Mouse (Mus musculus) neural tube, embryonic 15.5 days (tissue): Measurements from ENCODE around the gene Ino80. TPM values are rescaled to one million over a fixed set of nuclear protein-coding genes. Genes with fewer than 3 reads are reported as not detected.
A peak's percentile ranks its signal among the peaks of the same experiment; 100 is the strongest.

ENCODE experiments used
- ATAC-seq: fragments of 200-750 bp; cut with Nextera tagmentation; 2 replicates; pipeline ENCODE4 v1.8.0; 2017; ENCODE audit warnings: mild to moderate bottlenecking, moderate TSS enrichment, moderate library complexity; ENCODE audit not compliant: low FRiP score
- H3K27ac ChIP-seq: fragments of 300-500 bp; sonication (generic); replicated peaks from 2 replicates; pipeline ENCODE4 v1.5.1; 2015; ENCODE audit warnings: mild to moderate bottlenecking, inconsistent platforms
- H3K27me3 ChIP-seq: fragments of 300-500 bp; sonication (generic); replicated peaks from 2 replicates; pipeline ENCODE4 v1.6.1; 2015; ENCODE audit warnings: inconsistent platforms
- H3K36me3 ChIP-seq: fragments of 300-500 bp; sonication (generic); 2 replicates; pipeline ENCODE4 v1.6.1; 2015; ENCODE audit warnings: inconsistent platforms
- H3K4me1 ChIP-seq: fragments of 300-500 bp; sonication (generic); 2 replicates; pipeline ENCODE4 v1.6.1; 2015; ENCODE audit warnings: inconsistent platforms
- H3K4me2 ChIP-seq: fragments of 300-500 bp; sonication (generic); 2 replicates; pipeline ENCODE4 v1.6.1; 2015; ENCODE audit warnings: inconsistent platforms, mild to moderate bottlenecking, moderate library complexity
- H3K4me3 ChIP-seq: fragments of 300-500 bp; sonication (generic); replicated peaks from 2 replicates; pipeline ENCODE4 v1.5.1; 2015; ENCODE audit warnings: mild to moderate bottlenecking, inconsistent platforms
- H3K9ac ChIP-seq: fragments of 300-500 bp; sonication (generic); replicated peaks from 2 replicates; pipeline ENCODE4 v1.6.1; 2015; ENCODE audit warnings: mild to moderate bottlenecking, inconsistent platforms
- H3K9me3 ChIP-seq: fragments of 300-500 bp; sonication (generic); replicated peaks from 2 replicates; pipeline ENCODE4 v1.6.1; 2016; ENCODE audit warnings: inconsistent platforms
- WGBS: fragments of 180-500 bp; shearing (Covaris S2); methylation state at CpG from one replicate; pipeline ENCODE4 v1.1.7; 2015; ENCODE audit warnings: mixed read lengths; 5-methylcytosine and 5-hydroxymethylcytosine counted together
- polyA plus RNA-seq: library from polyadenylated mRNA; unstranded; fragments of >200 nt; fragmentation: Nextera tagmentation; extraction: Ambion mirVana; gene quantifications from 2 replicates; pipeline ENCODE4 v1.2.1, GENCODE M21; 2015

Gene Ino80
- polyA plus RNA-seq, 1 experiment from 2014 or later = 3.1 TPM

DNA sequence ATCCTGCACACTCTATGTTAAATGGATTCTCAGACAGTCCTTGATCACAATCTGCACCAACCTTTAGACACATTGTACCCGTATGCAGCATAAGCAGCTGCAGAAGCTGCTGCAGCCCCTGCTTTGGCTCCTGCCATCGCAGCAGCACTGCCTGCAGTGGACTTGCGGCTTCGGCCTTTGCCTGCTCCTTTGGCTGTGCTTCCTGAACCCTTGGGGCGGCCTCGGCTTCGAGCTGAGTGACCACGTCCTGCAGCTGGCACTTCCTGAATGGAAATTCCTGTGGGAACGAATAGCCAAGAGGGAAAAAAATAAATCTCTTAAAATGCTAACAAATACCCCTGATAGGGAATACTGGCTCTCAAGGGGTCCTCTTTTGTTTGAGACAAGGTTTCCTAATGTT is 100.2 kb downstream of the Ino80 start:
- WGBS = 82% methylated on average over 9 of the region's 9 CpGs
- ATAC-seq = no peak
- no peaks in the 10 kb centered on the region for H3K9me3 ChIP-seq

GRCm38 (mm10) chr2:119370116-119370515 is 107.4 kb downstream of the Ino80 start:
- Histone ChIP-seq H3K27me3 (no peaks in the 10 kb centered on the region), H3K4me3 (no peak overlapping the region), H3K4me1 (no peaks in the 10 kb centered on the region), H3K9ac (no peak overlapping the region), H3K27ac (no peak overlapping the region), H3K9me3 (no peaks in the 10 kb centered on the region), H3K36me3 (peaks cover 58% of the 10 kb centered on the region), H3K4me2 (no peak overlapping the region)
- ATAC-seq = no peak
- WGBS = 95% methylated on average over 10 of the region's 10 CpGs

More for the DNA sequence above, 100.2 kb downstream of the Ino80 start:
- H3K27me3 ChIP-seq = no peaks in the 10 kb centered on the region
- no peak overlapping the region for H3K4me2 ChIP-seq
- H3K4me1 ChIP-seq = no peaks in the 10 kb centered on the region
- H3K36me3 ChIP-seq = peaks cover 82% of the 10 kb centered on the region
- no peak overlapping the region for H3K4me3 ChIP-seq
- H3K9ac ChIP-seq = no peak overlapping the region
- H3K27ac ChIP-seq = no peak overlapping the region

DNA sequence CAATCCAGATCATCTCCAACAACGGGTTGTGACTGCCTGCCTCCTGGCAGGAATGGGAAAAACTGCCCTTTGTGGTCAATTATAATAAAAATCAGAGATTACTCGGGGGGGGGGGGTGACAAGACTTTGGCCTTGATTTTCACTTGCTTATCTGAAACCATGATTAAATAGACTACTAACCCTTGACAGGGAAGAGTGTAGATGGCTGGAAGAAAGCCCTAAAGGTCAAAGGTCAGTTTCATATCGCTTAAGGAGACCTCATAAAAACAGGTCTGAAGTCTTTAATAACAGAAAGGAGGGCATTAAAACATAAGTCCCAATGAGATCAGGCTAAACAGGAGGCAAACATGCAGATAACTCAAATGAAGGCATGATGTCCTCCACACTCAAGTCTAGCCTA is 110.1 kb downstream of the Ino80 start:
- Histone ChIP-seq H3K27me3 (no peaks in the 10 kb centered on the region), H3K4me3 (no peak overlapping the region), H3K4me1 (no peaks in the 10 kb centered on the region), H3K27ac (no peak overlapping the region), H3K9me3 (no peaks in the 10 kb centered on the region), H3K36me3 (peaks cover 33% of the 10 kb centered on the region), H3K9ac (no peak overlapping the region), H3K4me2 (no peak overlapping the region)
- ATAC-seq = no peak
- 83% methylated on average over 3 of the region's 3 CpGs for WGBS

- no peaks in the 10 kb centered on the region for H3K27me3 ChIP-seq
- no peak overlapping the region for H3K9ac ChIP-seq
- H3K4me2 ChIP-seq = no peak overlapping the region
- no peak overlapping the region for H3K27ac ChIP-seq
- WGBS = 83% methylated on average over 3 of the region's 3 CpGs
- H3K36me3 ChIP-seq = peaks cover 10% of the 10 kb centered on the region
- H3K4me3 ChIP-seq = no peak overlapping the region
- ATAC-seq = no peak
- H3K9me3 ChIP-seq = peaks cover 8% of the 10 kb centered on the region; the same call in 1 of the 2 replicates
- no peaks in the 10 kb centered on the region for H3K4me1 ChIP-seq
Measured at GRCm38 (mm10) chr2:119364969-119365368, 112.5 kb downstream of the Ino80 start.

DNA sequence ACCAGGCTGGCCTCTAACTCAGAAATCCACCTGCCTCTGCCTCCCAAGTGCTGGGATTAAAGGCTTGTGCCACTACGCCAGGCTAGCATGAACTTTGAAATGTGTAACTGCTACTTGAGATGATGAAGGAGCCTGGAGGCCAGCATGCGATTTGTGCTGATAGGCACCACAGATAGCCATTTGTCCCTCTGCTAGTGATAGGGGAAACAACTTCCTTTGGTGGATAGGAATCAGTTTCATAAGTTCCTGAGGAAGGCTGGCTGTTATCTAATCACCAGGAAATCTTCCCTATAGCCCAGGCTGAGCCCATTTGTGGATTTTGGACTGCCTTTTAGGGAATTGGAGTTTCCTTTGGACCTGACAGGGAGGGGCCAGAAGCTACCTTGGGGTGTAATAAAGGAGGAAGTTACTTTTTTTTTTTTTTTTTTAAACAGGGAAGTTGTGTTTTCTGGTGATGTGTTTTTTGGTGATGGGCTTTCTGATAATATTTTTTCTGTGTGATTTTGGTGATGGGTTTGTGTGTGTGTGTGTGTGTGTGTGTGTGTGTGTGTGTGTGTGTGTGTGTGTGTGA is 117.7 kb downstream of the Ino80 start:
- Histone ChIP-seq H3K27ac (no peak overlapping the region), H3K27me3 (no peaks in the 10 kb centered on the region), H3K9ac (no peak overlapping the region), H3K9me3 (peaks cover 8% of the 10 kb centered on the region; the same call in 1 of the 2 replicates), H3K36me3 (no peaks in the 10 kb centered on the region), H3K4me3 (no peak overlapping the region), H3K4me1 (no peaks in the 10 kb centered on the region), H3K4me2 (no peak overlapping the region)
- 92% methylated on average over 2 of the region's 2 CpGs for WGBS
- no peak for ATAC-seq

GRCm38 (mm10) chr2:119358249-119358648 is 119.2 kb downstream of the Ino80 start:
- Histone ChIP-seq H3K9me3 (peaks cover 8% of the 10 kb centered on the region; the same call in 1 of the 2 replicates), H3K36me3 (peaks cover 7% of the 10 kb centered on the region), H3K4me1 (no peaks in the 10 kb centered on the region), H3K27ac (no peak overlapping the region), H3K9ac (no peak overlapping the region), H3K4me2 (no peak overlapping the region), H3K27me3 (no peaks in the 10 kb centered on the region), H3K4me3 (no peak overlapping the region)
- 86% methylated on average over 6 of the region's 6 CpGs for WGBS
- no peak for ATAC-seq

GRCm38 (mm10) chr2:119356805-119357204 is 120.7 kb downstream of the Ino80 start:
- Histone ChIP-seq H3K27ac (no peak overlapping the region), H3K9ac (no peak overlapping the region), H3K9me3 (peaks cover 8% of the 10 kb centered on the region; the same call in 1 of the 2 replicates), H3K36me3 (peaks cover 7% of the 10 kb centered on the region), H3K27me3 (no peaks in the 10 kb centered on the region), H3K4me3 (no peak overlapping the region), H3K4me2 (no peak overlapping the region), H3K4me1 (peaks cover 5% of the 10 kb centered on the region; the same call in 1 of the 2 replicates)
- no peak for ATAC-seq
- 90% methylated on average over 5 of the region's 5 CpGs for WGBS

DNA sequence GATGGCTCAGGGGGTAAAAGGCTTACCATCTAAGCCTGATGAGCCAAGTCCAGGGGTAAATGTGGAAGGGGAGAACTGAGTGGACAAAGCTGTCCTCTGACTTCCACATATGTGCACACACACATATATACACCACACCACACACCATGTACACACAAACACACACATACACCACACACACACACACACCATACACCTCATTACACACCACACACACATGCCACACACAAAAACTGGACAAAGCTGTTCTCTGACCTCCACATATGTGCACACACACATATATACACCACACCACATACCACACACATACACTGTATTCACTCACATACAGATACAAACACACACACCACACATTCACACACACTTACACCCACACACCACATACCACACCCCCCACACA is 121.2 kb downstream of the Ino80 start:
- no peak for ATAC-seq
- Histone ChIP-seq H3K9ac (no peak overlapping the region), H3K4me1 (peaks cover 10% of the 10 kb centered on the region), H3K4me3 (no peak overlapping the region), H3K4me2 (no peak overlapping the region), H3K27me3 (0 out of 2 replicates have a peak, but pooled peaks cover 1% of the 10 kb centered on the region), H3K36me3 (peaks cover 7% of the 10 kb centered on the region), H3K9me3 (peaks cover 3% of the 10 kb centered on the region; the same call in 1 of the 2 replicates), H3K27ac (no peak overlapping the region)

GRCm38 (mm10) chr2:119355651-119356050 is 121.8 kb downstream of the Ino80 start:
- no peak for ATAC-seq
- 33% methylated on average over 7 of the region's 7 CpGs for WGBS
- H3K9ac ChIP-seq = no peak overlapping the region
- H3K36me3 ChIP-seq = peaks cover 7% of the 10 kb centered on the region
- H3K4me2 ChIP-seq = no peak overlapping the region
- peaks cover 13% of the 10 kb centered on the region for H3K4me1 ChIP-seq
- 0 out of 2 replicates have a peak, but pooled peaks cover 3% of the 10 kb centered on the region for H3K27me3 ChIP-seq
- no peak overlapping the region for H3K27ac ChIP-seq
- H3K4me3 ChIP-seq = no peak overlapping the region
- H3K9me3 ChIP-seq = no peaks in the 10 kb centered on the region

- Histone ChIP-seq H3K27ac (no peak overlapping the region), H3K4me2 (no peak overlapping the region), H3K4me1 (peaks cover 18% of the 10 kb centered on the region), H3K27me3 (peaks cover 6% of the 10 kb centered on the region; the same call in 1 of the 2 replicates), H3K9ac (no peak overlapping the region), H3K9me3 (no peaks in the 10 kb centered on the region), H3K36me3 (peaks cover 7% of the 10 kb centered on the region), H3K4me3 (no peak overlapping the region)
- WGBS = 81% methylated on average over 3 of the region's 3 CpGs
- ATAC-seq = no peak
Measured at GRCm38 (mm10) chr2:119355089-119355488, 122.4 kb downstream of the Ino80 start.

DNA sequence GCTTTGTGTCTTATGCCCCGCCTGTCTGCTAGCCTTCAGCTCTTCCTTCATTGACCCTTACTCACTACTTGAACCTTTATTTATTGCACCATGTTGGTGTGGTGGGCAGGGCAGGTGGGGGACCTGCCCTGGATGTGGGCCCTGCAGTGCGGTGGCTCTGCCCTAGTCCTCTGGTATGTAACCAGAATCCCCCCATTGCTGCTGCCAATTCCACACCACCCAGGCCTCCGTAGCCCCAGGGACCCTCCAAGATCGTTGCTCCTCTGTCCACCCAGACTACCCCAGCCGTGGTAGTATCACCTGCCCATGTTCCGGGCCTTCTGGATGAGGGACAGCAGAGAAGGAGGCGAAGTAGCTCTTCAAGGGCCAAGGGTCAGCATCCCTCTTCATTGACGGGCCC is 123.8 kb downstream of the Ino80 start:
- Histone ChIP-seq H3K36me3 (peaks cover 7% of the 10 kb centered on the region), H3K4me2 (no peak overlapping the region), H3K9me3 (no peaks in the 10 kb centered on the region), H3K27me3 (peaks cover 13% of the 10 kb centered on the region; the same call in 1 of the 2 replicates), H3K4me1 (peaks cover 18% of the 10 kb centered on the region), H3K4me3 (no peak overlapping the region), H3K9ac (no peak overlapping the region), H3K27ac (no peak overlapping the region)
- 89% methylated on average over 8 of the region's 8 CpGs for WGBS
- ATAC-seq = no peak

GRCm38 (mm10) chr2:119350555-119351486 is 126.7 kb downstream of the Ino80 start, which contains the start of gene Chac1:
TSS of gene Chac1 (plus strand) at chr2:119351229.
- Histone ChIP-seq H3K27ac (peak within 1 kb of the TSS; percentile 67), H3K36me3 (peaks cover 7% of the 10 kb centered on the region), H3K9me3 (no peaks in the 10 kb centered on the region)

More at GRCm38 (mm10) chr2:119350555-119351486, 126.7 kb downstream of the Ino80 start, which contains the start of gene Chac1:
- H3K4me2 ChIP-seq = peak within 1 kb of the TSS; percentile 98
- H3K27me3 ChIP-seq = peaks cover 13% of the 10 kb centered on the region; the same call in 1 of the 2 replicates
- H3K9ac ChIP-seq = peak within 1 kb of the TSS; percentile 75
- H3K4me1 ChIP-seq = peaks cover 18% of the 10 kb centered on the region
- 6% methylated on average over 58 of the region's 58 CpGs for WGBS
- peak; percentile 98 for ATAC-seq
- H3K4me3 ChIP-seq = peak within 1 kb of the TSS; percentile 70
